Mouse (Mus musculus) forebrain, embryonic 12.5 days (tissue): ENCODE measurements around the gene Eng. TPM values are rescaled to one million over a fixed set of nuclear protein-coding genes. Genes with fewer than 3 reads are reported as not detected.

Source experiments
- ATAC-seq: fragments of 200-750 bp; cut with Nextera tagmentation; 2 replicates; pipeline ENCODE4 v1.8.0; 2017; ENCODE audit warnings: moderate TSS enrichment; ENCODE audit not compliant: low FRiP score
- H3K27ac ChIP-seq: fragments of 300-500 bp; sonication (generic); 2 replicates; pipeline ENCODE4 v1.5.1; 2016; ENCODE audit warnings: mild to moderate bottlenecking
- H3K27me3 ChIP-seq: fragments of 300-500 bp; sonication (generic); 2 replicates; pipeline ENCODE4 v1.6.1; 2016; ENCODE audit warnings: mild to moderate bottlenecking
- H3K36me3 ChIP-seq: fragments of 300-500 bp; sonication (generic); replicated peaks from 2 replicates; pipeline ENCODE4 v1.6.1; 2016; ENCODE audit warnings: mild to moderate bottlenecking
- H3K4me1 ChIP-seq: fragments of 300-500 bp; sonication (generic); 2 replicates; pipeline ENCODE4 v1.6.1; 2016
- H3K4me2 ChIP-seq: fragments of 300-500 bp; sonication (generic); 2 replicates; pipeline ENCODE4 v1.6.1; 2016; ENCODE audit warnings: mild to moderate bottlenecking, moderate library complexity
- H3K4me3 ChIP-seq: fragments of 300-500 bp; sonication (generic); replicated peaks from 2 replicates; pipeline ENCODE4 v1.5.1; 2016; ENCODE audit warnings: mild to moderate bottlenecking
- H3K9ac ChIP-seq: fragments of 300-500 bp; sonication (generic); 2 replicates; pipeline ENCODE4 v1.6.1; 2016; ENCODE audit warnings: mild to moderate bottlenecking
- H3K9me3 ChIP-seq: fragments of 300-500 bp; sonication (generic); 2 replicates; pipeline ENCODE4 v1.6.1; 2016
- WGBS: fragments of 180-500 bp; shearing (Covaris S2); methylation state at CpG from one replicate; pipeline ENCODE4 v1.1.7; 2016; 5-methylcytosine and 5-hydroxymethylcytosine counted together
- polyA plus RNA-seq: library from polyadenylated mRNA; unstranded; fragments of >200 nt; fragmentation: Nextera tagmentation; extraction: Ambion mirVana; gene quantifications from 2 replicates; pipeline ENCODE4 v1.2.1, GENCODE M21; 2016

Eng gene
- polyA plus RNA-seq, 1 experiment from 2014 or later, result 21.0 TPM

DNA sequence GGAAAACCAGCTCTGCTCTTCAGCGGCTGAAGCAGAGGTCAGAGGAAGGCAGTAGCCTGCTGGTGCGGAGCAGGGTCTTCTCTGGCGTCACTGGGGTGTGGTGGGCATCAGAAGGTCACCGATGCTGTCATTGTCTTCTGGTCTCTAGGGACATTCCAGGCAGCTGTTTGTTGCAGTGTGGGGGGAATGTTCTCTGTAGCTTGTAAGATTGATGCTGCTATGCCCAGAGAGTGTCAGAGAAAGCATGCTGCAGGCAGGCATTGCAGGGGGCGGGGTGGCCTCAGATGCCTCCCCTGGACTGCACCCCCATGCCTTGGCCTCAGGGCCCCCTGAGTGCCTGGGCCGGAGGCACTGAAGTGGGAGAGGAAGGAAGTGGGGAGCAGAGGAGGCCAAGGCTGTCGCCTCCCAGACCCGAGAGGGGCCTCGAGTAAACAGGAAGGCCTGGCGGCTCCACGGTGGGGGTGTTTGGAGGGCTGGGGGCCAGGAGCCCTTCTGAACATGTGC is 8.6 kb upstream of the Eng start:
- no peak for ATAC-seq
- peaks cover 9% of the 10 kb centered on the region for H3K4me1 ChIP-seq
- no peak overlapping the region for H3K4me3 ChIP-seq
- H3K27me3 ChIP-seq, result no peaks in the 10 kb centered on the region
- no peak overlapping the region for H3K27ac ChIP-seq
- no peaks in the 10 kb centered on the region for H3K36me3 ChIP-seq
- no peak overlapping the region for H3K4me2 ChIP-seq
- WGBS, result 58% methylated on average over 11 of the region's 11 CpGs
- peak overlapping the region; percentile 29; the same call in 1 of the 2 replicates for H3K9ac ChIP-seq
- no peaks in the 10 kb centered on the region for H3K9me3 ChIP-seq

GRCm38 (mm10) chr2:32639632-32640031 is 6.8 kb upstream of the Eng start:
- Histone ChIP-seq H3K9me3 (no peaks in the 10 kb centered on the region), H3K27ac (no peak overlapping the region), H3K27me3 (no peaks in the 10 kb centered on the region), H3K4me1 (peaks cover 9% of the 10 kb centered on the region), H3K36me3 (no peaks in the 10 kb centered on the region), H3K9ac (no peak overlapping the region), H3K4me3 (no peak overlapping the region), H3K4me2 (no peak overlapping the region)
- no peak for ATAC-seq
- 89% methylated on average over 1 of the region's 1 CpGs for WGBS

- no peak overlapping the region for H3K9ac ChIP-seq
- H3K27ac ChIP-seq, result no peak overlapping the region
- no peak for ATAC-seq
These were observed 5.8 kb upstream of the Eng start for GRCm38 (mm10) chr2:32640550-32641051.

GRCm38 (mm10) chr2:32641810-32642209 is 4.6 kb upstream of the Eng start:
- Histone ChIP-seq H3K4me1 (peaks cover 6% of the 10 kb centered on the region; the same call in 1 of the 2 replicates), H3K4me3 (no peak overlapping the region), H3K27me3 (no peaks in the 10 kb centered on the region), H3K9ac (no peak overlapping the region), H3K36me3 (no peaks in the 10 kb centered on the region), H3K9me3 (no peaks in the 10 kb centered on the region), H3K4me2 (no peak overlapping the region), H3K27ac (no peak overlapping the region)
- WGBS, result 86% methylated on average over 5 of the region's 5 CpGs
- ATAC-seq, result no peak

More at GRCm38 (mm10) chr2:32640550-32641051, 5.8 kb upstream of the Eng start:
- Histone ChIP-seq H3K27me3 (no peaks in the 10 kb centered on the region), H3K4me2 (no peak overlapping the region), H3K36me3 (no peaks in the 10 kb centered on the region), H3K4me3 (no peak overlapping the region), H3K4me1 (peaks cover 6% of the 10 kb centered on the region; the same call in 1 of the 2 replicates), H3K9me3 (no peaks in the 10 kb centered on the region)
- WGBS, result 66% methylated on average over 6 of the region's 6 CpGs

- no peak overlapping the region for H3K4me3 ChIP-seq
- H3K36me3 ChIP-seq, result no peaks in the 10 kb centered on the region
- H3K4me2 ChIP-seq, result no peak overlapping the region
- H3K4me1 ChIP-seq, result peaks cover 3% of the 10 kb centered on the region; the same call in 1 of the 2 replicates
- no peak overlapping the region for H3K9ac ChIP-seq
- no peak for ATAC-seq
- WGBS, result 80% methylated on average over 7 of the region's 7 CpGs
- H3K27ac ChIP-seq, result no peak overlapping the region
- no peaks in the 10 kb centered on the region for H3K27me3 ChIP-seq
- H3K9me3 ChIP-seq, result no peaks in the 10 kb centered on the region
These were observed 3.6 kb upstream of the Eng start for GRCm38 (mm10) chr2:32642813-32643212.

GRCm38 (mm10) chr2:32644083-32644482 is 2.3 kb upstream of the Eng start:
- Histone ChIP-seq H3K9ac (no peak overlapping the region), H3K4me3 (no peak overlapping the region), H3K9me3 (no peaks in the 10 kb centered on the region), H3K4me2 (no peak overlapping the region), H3K36me3 (no peaks in the 10 kb centered on the region), H3K27me3 (no peaks in the 10 kb centered on the region), H3K4me1 (no peaks in the 10 kb centered on the region), H3K27ac (no peak overlapping the region)
- 82% methylated on average over 9 of the region's 9 CpGs for WGBS
- ATAC-seq, result no peak

- no peaks in the 10 kb centered on the region for H3K27me3 ChIP-seq
- WGBS, result 81% methylated on average over 8 of the region's 8 CpGs
- H3K4me2 ChIP-seq, result no peak overlapping the region
- no peak for ATAC-seq
- H3K27ac ChIP-seq, result no peak overlapping the region
- H3K9ac ChIP-seq, result no peak overlapping the region
- H3K4me1 ChIP-seq, result no peaks in the 10 kb centered on the region
- H3K36me3 ChIP-seq, result no peaks in the 10 kb centered on the region
- H3K4me3 ChIP-seq, result no peak overlapping the region
- H3K9me3 ChIP-seq, result no peaks in the 10 kb centered on the region
These were observed 1.5 kb upstream of the Eng start for GRCm38 (mm10) chr2:32644799-32645475.

- Histone ChIP-seq H3K9me3 (no peaks in the 10 kb centered on the region), H3K4me1 (no peaks in the 10 kb centered on the region), H3K9ac (no peak overlapping the region), H3K4me2 (no peak overlapping the region), H3K27ac (no peak overlapping the region), H3K4me3 (no peak overlapping the region), H3K36me3 (no peaks in the 10 kb centered on the region), H3K27me3 (no peaks in the 10 kb centered on the region)
- ATAC-seq, result no peak
- WGBS, result 75% methylated on average over 3 of the region's 3 CpGs
These were observed 748 bp upstream of the Eng start for GRCm38 (mm10) chr2:32645647-32646046.

GRCm38 (mm10) chr2:32647366-32647765 is 971 bp downstream of the Eng start:
- Histone ChIP-seq H3K9me3 (no peaks in the 10 kb centered on the region), H3K4me3 (peak overlapping the region; percentile 11; the same call in 1 of the 2 replicates), H3K27me3 (no peaks in the 10 kb centered on the region), H3K9ac (no peak overlapping the region), H3K4me1 (no peaks in the 10 kb centered on the region), H3K4me2 (no peak overlapping the region), H3K36me3 (no peaks in the 10 kb centered on the region), H3K27ac (no peak overlapping the region)
- 91% methylated on average over 7 of the region's 7 CpGs for WGBS
- ATAC-seq, result no peak

GRCm38 (mm10) chr2:32653764-32654163 is 7.4 kb downstream of the Eng start:
- 0 out of 2 replicates have a peak, but pooled peaks cover 5% of the 10 kb centered on the region for H3K4me1 ChIP-seq
- no peak overlapping the region for H3K4me3 ChIP-seq
- H3K9ac ChIP-seq, result no peak overlapping the region
- no peak for ATAC-seq
- no peak overlapping the region for H3K27ac ChIP-seq
- no peaks in the 10 kb centered on the region for H3K36me3 ChIP-seq
- 53% methylated on average over 7 of the region's 7 CpGs for WGBS
- H3K27me3 ChIP-seq, result no peaks in the 10 kb centered on the region
- no peak overlapping the region for H3K4me2 ChIP-seq
- H3K9me3 ChIP-seq, result no peaks in the 10 kb centered on the region

DNA sequence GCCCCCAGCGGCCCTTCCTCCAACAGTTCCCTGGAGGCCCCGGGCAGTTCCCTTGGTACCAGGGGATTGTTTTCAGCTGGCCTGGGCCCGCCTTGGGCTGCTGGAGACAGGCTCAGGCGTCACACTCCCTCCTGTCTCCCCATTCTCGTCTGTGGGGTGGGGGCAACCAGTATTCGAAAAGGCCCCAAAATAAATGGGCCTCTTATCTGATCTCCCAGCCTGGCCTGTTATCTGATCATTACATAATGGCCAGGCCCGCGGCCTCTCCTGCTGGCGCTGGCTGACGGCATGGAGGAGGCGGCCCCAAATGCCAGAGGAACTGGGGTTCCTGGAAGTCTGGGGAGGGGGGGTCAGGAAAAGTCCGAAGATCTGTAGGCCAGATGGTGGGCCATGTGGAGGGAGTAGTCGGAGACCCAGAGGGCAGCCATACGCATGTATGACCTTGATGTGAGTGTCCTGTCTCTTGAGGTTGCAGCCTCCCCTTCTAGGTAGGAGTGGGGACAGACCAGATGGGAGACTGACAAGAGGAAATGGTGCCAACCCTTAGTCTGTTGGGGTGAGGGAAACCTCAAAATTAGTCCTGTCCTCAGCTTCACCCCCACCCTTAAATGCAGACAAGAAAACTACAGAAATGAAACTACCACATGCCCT is 8.5 kb downstream of the Eng start:
- WGBS, result 79% methylated on average over 14 of the region's 14 CpGs
- H3K4me1 ChIP-seq, result 0 out of 2 replicates have a peak, but pooled peaks cover 5% of the 10 kb centered on the region
- no peak overlapping the region for H3K4me2 ChIP-seq
- ATAC-seq, result no peak
- no peaks in the 10 kb centered on the region for H3K9me3 ChIP-seq
- H3K9ac ChIP-seq, result no peak overlapping the region
- no peaks in the 10 kb centered on the region for H3K27me3 ChIP-seq
- H3K27ac ChIP-seq, result no peak overlapping the region
- H3K36me3 ChIP-seq, result no peaks in the 10 kb centered on the region
- no peak overlapping the region for H3K4me3 ChIP-seq

GRCm38 (mm10) chr2:32655394-32655744 is 9.0 kb downstream of the Eng start:
- whole genome bisulfite sequencing, result 90% methylated on average over 3 of the region's 3 CpGs
- ATAC-seq, result no peak
- no peak overlapping the region for H3K4me2 ChIP-seq
- no peaks in the 10 kb centered on the region for H3K27me3 ChIP-seq
- no peak overlapping the region for H3K27ac ChIP-seq
- H3K9me3 ChIP-seq, result no peaks in the 10 kb centered on the region
- no peaks in the 10 kb centered on the region for H3K36me3 ChIP-seq
- no peak overlapping the region for H3K4me3 ChIP-seq
- 0 out of 2 replicates have a peak, but pooled peaks cover 5% of the 10 kb centered on the region for H3K4me1 ChIP-seq
- H3K9ac ChIP-seq, result no peak overlapping the region
